Mouse (Mus musculus) kidney, adult 2 months (tissue): ENCODE results near the gene Actr10. TPM values are rescaled to one million over a fixed set of nuclear protein-coding genes. Genes with fewer than 3 reads are reported as not detected.

Source experiments
- DNase-seq: peaks from one replicate; pipeline ENCODE4 v3.0.0; 2021
- H3K27ac ChIP-seq: fragments of 200-500 bp; 2 replicates; pipeline ENCODE4 v1.5.1; 2012; ENCODE audit warnings: low read depth, low read length, control low read depth, inconsistent platforms; ENCODE audit not compliant: insufficient read depth
- H3K27me3 ChIP-seq: fragments of 200-500 bp; replicated peaks from 2 replicates; pipeline ENCODE4 v1.6.1; 2012; ENCODE audit warnings: mild to moderate bottlenecking, moderate library complexity, low read length, inconsistent platforms; ENCODE audit not compliant: control insufficient read depth, insufficient read depth
- H3K36me3 ChIP-seq: fragments of 200-500 bp; 2 replicates; pipeline ENCODE4 v1.6.1; 2012; ENCODE audit warnings: mild to moderate bottlenecking, moderate library complexity, low read length, inconsistent platforms; ENCODE audit not compliant: control insufficient read depth, insufficient read depth
- H3K4me1 ChIP-seq: fragments of 200-500 bp; 2 replicates; pipeline ENCODE4 v1.6.1; 2011; ENCODE audit warnings: low read length; ENCODE audit not compliant: control insufficient read depth, insufficient read depth
- H3K4me3 ChIP-seq: fragments of 200-500 bp; 2 replicates; pipeline ENCODE4 v1.5.1; 2011; ENCODE audit warnings: mild to moderate bottlenecking, low read depth, low read length, control low read depth; ENCODE audit not compliant: insufficient read depth
- CTCF ChIP-seq: fragments of 200-500 bp; conservative IDR thresholded peaks from 2 replicates; pipeline ENCODE4 v1.5.1; 2011; ENCODE audit warnings: low read depth, mild to moderate bottlenecking, control low read depth, low read length, moderate library complexity, mixed read lengths; ENCODE audit not compliant: insufficient read depth, insufficient read length
- POLR2A ChIP-seq: fragments of 200-500 bp; IDR thresholded peaks from one replicate; pipeline ENCODE4 v1.6.1; 2011; ENCODE audit warnings: low read depth, low read length, control low read depth
- WGBS: fragments of 180-500 bp; shearing (Covaris S2); methylation state at CpG from one replicate; pipeline ENCODE4 v1.1.7; 2018; 5-methylcytosine and 5-hydroxymethylcytosine counted together
- polyA plus RNA-seq: library from polyadenylated mRNA; depleted of rRNA; stranded (reverse); fragments of >200 nt; gene quantifications from 2 replicates; pipeline ENCODE4 v1.2.3, GENCODE M21; 2012; rRNA removed

Actr10 gene
- polyA plus RNA-seq, 1 experiment = 44.6 TPM

DNA sequence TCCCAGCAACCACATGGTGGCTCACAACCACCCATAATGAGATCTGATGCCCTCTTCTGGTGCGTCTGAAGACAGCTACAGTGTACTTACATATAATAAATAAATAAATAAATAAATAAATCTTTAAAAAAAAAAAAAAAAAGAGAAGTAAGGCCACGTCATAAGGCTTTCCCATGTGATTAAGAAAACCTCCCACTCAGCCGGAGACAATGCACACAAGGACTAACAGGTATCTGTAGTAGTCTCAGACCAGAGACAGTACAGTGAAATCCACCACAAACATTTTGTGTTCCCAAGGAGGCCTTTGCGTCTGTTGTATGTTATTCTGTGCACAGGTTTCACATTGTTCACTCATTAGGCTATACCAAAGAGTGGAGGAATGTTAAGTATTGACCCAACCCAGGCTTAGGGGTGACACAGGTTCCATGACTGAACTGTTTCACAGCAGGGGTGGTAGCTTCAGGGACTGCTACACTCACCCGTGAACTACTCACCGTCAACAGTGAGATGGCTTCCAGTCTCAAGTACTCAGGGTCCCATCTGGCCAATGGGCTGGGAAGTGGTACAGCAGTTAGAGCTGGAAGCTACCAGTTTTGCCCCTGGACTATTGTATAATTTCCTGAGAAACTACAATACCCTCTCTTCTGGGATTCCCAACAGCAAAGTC is 66.2 kb downstream of the Actr10 start:
- TF ChIP-seq CTCF (no peak), POLR2A (no peak)
- Histone ChIP-seq H3K4me3 (no peak overlapping the region), H3K4me1 (peaks cover 28% of the 10 kb centered on the region), H3K27ac (no peak overlapping the region), H3K36me3 (peaks cover 16% of the 10 kb centered on the region), H3K27me3 (no peaks in the 10 kb centered on the region)
- DNase-seq = no peak
- WGBS = 90% methylated on average over 5 of the region's 6 CpGs

DNA sequence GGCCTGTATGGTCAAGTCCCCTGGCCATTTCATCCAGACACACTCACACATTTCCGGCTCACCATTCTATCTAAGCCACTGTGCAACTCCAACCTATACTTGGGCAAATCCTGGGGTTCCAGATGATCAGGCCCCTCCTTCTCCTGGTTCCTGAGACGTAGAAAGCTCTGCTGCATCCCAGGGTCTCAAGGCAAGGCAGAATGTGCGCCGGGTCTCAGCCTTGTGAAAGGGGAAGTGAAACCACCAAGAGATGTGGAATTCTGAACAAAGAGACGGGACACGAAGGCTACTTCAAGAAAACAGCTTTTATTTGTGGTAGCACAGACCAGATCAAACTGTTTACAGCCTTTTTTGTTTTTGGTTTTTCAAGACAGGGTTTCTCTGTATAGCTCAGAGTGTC is 68.5 kb downstream of the Actr10 start:
- Histone ChIP-seq H3K27ac (no peak overlapping the region), H3K4me3 (no peak overlapping the region), H3K4me1 (peaks cover 10% of the 10 kb centered on the region), H3K36me3 (peaks cover 16% of the 10 kb centered on the region), H3K27me3 (no peaks in the 10 kb centered on the region)
- DNase-seq = no peak
- no peak for TF ChIP-seq CTCF
- no peak for TF ChIP-seq POLR2A
- WGBS = 87% methylated on average over 6 of the region's 6 CpGs

DNA sequence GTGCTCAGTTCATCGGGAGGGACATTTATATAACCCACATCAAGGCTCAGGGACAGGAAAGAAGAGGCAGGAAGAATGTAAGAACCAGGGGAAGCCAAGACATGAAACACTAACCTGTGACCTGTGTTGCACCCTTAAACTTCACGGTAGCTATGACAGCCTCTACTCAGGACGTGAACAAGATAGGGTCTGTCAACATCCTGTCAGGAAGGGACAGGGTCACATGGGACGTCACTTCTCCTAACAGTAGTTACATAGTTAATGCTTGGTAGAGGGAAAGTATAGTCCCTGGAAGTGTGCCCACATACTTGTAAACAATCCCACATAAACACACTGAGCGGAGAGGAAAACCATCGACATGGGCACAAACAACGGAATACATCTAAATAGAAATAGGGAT is 69.2 kb downstream of the Actr10 start:
- TF ChIP-seq POLR2A (no peak), CTCF (no peak)
- H3K36me3 ChIP-seq = peaks cover 16% of the 10 kb centered on the region
- no peak for DNase-seq
- H3K4me1 ChIP-seq = peaks cover 7% of the 10 kb centered on the region
- WGBS = 67% methylated on average over 7 of the region's 7 CpGs
- H3K27ac ChIP-seq = no peak overlapping the region
- H3K27me3 ChIP-seq = no peaks in the 10 kb centered on the region
- no peak overlapping the region for H3K4me3 ChIP-seq

DNA sequence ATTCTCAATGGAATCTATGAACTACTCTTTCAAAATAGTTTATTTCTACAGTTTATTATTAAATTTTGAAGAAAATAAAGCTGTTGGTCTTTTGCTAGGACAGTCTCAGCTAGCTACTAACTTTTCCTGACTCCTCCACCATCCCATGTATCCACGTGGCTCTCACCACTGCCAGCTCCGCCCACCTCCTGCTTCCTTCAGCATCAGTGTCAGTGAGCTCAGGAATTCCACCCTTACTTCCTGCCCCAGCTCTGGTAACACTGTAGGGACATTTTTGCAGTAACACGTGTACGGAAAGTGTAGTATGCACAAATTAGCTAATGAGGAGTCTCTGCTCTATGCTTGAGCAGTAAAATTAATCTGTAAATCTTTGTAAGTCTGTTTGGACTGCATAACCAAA is 72.1 kb downstream of the Actr10 start:
- H3K4me1 ChIP-seq = peaks cover 4% of the 10 kb centered on the region; the same call in 1 of the 2 replicates
- peaks cover 13% of the 10 kb centered on the region for H3K36me3 ChIP-seq
- WGBS = 37% methylated on average over 4 of the region's 4 CpGs
- peak; percentile 78 for DNase-seq
- H3K27me3 ChIP-seq = no peaks in the 10 kb centered on the region
- TF ChIP-seq CTCF (no peak), POLR2A (no peak)
- no peak overlapping the region for H3K27ac ChIP-seq
- H3K4me3 ChIP-seq = no peak overlapping the region

Other genes with a start within 250 kb of the Actr10 start
- gene Frmd6, start 112.3 kb upstream of the Actr10 start, polyA plus RNA-seq = 6.4 and 6.8 TPM in 2 replicates
- 21.1 and 44.9 TPM in 2 replicates for gene Psma3, start 36.8 kb downstream of the Actr10 start, polyA plus RNA-seq
- gene Arid4a, start 78.1 kb downstream of the Actr10 start, polyA plus RNA-seq = 3.0 and 3.6 TPM in 2 replicates
- not detected in 2 replicates for gene Tomm20l, start 173.6 kb downstream of the Actr10 start, polyA plus RNA-seq
- gene Timm9, start 198.8 kb downstream of the Actr10 start, polyA plus RNA-seq = 18.2 and 25.3 TPM in 2 replicates
- 2.1 and 2.4 TPM in 2 replicates for gene 2700049A03Rik, start 199.0 kb downstream of the Actr10 start, polyA plus RNA-seq